Mouse (Mus musculus): ENCODE results near the gene Ppp2r2c. TPM values are rescaled to one million over a fixed set of nuclear protein-coding genes. Genes with fewer than 3 reads are reported as not detected.
A peak's percentile ranks its signal among the peaks of the same experiment; 100 is the strongest.

Gene Ppp2r2c
- total RNA-seq (2022) = 1 to 10 TPM; 5.4 to 7.2 (median 6.3) TPM

DNA sequence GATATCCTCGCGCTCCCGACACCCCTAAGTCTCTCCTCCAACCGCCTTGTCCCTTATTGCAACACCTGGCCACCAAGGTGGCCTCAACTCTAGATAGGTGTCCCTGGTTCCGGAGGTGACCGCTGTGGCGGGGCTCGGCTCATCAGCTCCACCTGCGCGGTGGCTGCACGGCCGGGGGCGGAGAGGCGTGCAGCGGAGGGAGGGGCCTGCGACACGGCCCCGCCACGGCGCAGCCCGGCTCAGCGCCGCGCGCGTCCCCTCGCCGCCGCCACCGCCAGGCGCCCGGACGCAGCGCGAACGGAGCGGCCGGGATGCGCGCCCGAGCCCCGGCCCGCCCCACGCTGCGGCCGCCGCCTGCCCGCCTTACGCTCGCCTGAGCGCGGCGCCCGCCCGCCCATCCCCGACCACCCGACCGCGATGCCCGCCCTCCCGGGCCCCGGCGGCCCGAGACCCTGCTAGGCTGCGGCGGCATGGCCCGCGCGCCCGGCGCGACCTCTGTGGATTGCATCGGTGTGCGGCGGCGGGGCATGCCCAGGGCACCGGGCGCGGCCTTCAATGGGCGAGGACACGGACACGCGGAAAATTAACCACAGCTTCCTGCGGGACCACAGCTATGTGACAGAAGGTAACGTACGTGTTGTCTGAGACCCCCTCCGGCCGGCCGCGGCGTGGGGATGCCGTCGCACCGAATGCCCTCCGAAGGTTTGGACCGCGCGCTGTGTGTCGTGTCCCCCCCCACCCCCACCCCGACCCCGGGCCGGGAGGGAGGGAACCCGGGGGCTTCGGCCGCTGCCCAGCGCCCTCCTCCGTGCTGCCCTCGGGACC lies at the start of gene Ppp2r2c:
Gene Ppp2r2c, plus strand, starts transcription at position 248 of the 825 bp plus-strand sequence.
- DNase-seq (ENCODE audit: low spot score) = no peak

DNA sequence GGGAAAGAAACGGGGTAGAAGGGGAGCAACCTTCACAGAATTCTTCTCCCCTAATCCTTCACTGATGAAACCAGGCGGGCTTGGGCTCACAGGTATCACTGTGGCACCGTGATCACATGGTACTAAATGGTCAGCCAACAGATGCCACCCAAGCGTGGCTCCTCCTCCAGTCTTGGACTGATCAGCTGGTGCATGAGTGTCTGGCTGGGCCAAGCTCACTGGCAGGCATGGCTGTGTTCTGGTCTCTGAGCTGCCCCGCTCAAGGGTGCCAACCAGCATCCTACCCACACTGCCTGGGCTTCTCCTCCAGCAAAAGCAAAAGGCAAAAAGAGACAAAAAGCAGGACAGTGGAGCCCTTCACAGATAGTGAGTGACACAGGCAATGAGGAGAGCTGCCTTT lies 48.6 kb upstream of the Ppp2r2c start:
- DNase-seq (ENCODE audit: low spot score) = no peak

DNA sequence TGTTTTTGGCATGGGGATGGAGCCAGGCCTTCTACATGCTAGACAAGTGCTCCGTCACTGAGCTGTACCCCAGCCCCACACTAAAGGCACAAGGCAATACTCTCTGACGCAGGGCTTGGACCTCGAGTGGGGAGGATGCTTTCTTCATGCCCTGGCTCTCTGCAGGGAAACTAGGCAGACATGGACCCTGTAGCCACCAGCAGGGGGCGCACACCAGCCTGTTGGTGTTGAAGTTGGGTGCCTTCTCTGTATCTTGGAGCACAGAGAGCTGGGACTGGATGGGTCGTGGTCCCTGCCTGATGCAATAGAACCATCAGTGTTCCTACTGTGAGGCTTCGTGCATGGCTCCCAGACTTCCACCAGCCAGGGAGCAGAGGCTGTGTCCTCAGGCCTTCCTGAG lies 48.2 kb upstream of the Ppp2r2c start:
- no peak for DNase-seq (ENCODE audit: low spot score)

DNA sequence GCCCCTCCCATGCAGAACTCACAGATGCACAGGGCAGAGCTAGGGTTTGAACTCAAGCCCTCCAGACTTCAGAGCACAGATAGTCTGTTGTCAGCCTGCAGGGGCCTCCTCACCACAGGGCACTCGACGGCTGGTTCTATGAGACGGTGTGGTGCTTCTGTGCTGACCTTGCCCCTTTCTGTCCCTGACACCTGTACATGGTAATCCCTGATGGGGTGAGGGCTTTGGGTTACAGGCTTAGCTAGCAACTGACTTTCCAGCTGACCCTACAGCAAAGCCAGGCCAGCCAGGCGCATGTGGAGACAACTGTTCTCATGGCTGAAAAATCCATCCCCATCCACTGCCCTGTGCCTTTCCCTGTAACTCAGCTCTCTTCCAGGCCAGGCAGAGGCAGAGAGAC lies 45.4 kb upstream of the Ppp2r2c start:
- no peak for DNase-seq (ENCODE audit: low spot score)

DNA sequence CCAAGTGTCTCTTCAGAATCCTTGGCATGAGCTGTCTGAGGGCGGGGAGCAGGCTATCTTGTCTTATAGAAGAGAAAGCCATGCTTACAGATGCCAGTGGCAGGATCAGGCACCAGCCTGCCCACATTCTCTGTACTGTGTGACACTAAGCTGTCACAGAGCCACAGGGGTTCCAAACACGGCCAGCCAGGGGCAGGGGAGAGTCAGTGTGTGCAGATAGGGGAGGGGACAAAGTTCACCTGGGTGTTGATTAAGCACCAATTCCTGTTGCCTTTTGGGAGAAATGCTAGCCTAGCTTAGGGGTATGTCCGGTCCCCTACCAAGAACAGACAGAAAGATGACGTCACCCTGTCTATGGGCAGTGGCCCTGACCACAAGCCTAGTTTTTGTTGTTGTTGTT lies 39.2 kb upstream of the Ppp2r2c start:
- DNase-seq (ENCODE audit: low spot score) = no peak

- DNase-seq (ENCODE audit: low spot score) = peak; percentile 87
Observed at GRCm38 (mm10) chr5:36829913-36830879, 38.1 kb upstream of the Ppp2r2c start, which contains the start of gene Man2b2. Gene Man2b2 (minus strand): TSS chr5:36830653.

DNA sequence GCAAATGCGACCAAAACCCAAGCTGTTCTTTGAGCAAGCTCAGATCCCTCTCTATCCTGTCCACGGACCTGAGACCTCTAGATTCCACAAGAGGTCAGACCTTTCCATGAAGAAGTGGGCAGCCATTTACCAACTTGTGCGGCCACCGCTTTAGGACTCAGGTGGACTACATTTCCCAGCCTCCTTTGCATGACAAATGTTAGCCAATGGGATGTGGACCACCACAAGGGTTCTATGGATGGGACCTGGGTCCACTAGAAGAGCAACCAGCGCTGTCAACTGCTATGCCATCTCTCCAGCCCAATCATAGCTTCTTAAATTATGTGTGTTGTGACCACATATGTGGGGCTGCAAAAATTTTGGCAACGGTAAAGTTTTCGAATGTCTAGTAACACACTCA lies 37.0 kb upstream of the Ppp2r2c start:
- DNase-seq (ENCODE audit: low spot score) = no peak

GRCm38 (mm10) chr5:36835933-36836332 lies 32.4 kb upstream of the Ppp2r2c start:
- DNase-seq (ENCODE audit: low spot score) = no peak

DNA sequence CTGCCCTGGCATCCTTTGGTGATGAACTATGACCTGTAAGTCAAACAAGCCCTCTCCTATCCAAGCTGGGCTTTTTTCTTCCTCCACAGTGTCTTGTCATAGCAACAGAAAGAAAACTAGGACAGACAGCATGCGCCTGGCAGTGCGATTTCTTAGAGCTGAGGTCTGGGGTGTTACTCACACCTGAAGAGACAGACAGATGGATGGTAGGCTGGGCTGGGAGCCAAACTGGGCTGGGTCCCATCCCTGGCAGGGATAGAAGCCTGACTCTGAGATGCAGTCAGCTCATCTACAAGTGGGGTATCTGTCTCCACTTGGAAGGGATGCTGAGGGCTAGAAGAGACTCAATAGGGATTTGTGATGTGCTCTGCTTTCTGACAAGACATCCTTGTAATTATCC lies 29.3 kb upstream of the Ppp2r2c start:
- no peak for DNase-seq (ENCODE audit: low spot score)

DNA sequence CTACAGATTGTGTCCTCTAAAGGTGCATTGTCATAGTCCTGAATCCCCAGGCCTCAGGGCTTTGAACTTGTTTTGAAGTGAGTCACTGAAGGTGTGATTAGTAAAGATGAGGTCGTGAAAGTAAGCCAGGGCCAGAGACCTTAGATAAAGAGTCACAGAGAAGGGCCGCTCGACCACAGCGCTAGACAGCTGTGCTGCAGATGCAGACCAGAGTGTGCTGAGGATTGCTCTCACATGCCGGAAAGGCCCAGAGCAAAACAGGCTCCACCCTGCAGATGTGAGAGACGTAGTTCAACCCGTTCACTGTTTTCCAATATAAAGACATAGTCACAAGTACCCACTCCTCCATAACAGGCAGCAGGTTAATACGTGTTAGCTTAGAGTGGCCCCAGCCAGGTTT lies 28.7 kb upstream of the Ppp2r2c start:
- no peak for DNase-seq (ENCODE audit: low spot score)

DNA sequence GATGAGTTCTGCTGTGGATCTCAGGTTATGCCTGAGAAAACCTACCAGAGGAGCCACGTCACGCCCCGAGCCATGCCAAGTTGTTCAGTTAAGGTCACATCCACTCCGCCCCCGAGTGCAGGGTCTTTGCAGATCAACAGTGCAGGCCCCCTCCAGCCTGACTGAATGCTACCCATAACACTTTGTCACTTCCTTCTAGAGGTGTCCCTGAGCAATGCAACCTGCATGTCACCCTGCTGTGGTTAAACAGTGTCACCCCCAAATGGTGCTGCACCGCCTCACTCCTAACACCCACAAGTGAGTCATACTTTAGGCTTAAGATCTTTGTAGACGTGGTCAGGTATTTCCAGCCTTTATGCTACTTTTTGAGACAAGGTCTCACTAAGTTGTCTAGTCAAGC lies 28.2 kb upstream of the Ppp2r2c start:
- DNase-seq (ENCODE audit: low spot score) = no peak

DNA sequence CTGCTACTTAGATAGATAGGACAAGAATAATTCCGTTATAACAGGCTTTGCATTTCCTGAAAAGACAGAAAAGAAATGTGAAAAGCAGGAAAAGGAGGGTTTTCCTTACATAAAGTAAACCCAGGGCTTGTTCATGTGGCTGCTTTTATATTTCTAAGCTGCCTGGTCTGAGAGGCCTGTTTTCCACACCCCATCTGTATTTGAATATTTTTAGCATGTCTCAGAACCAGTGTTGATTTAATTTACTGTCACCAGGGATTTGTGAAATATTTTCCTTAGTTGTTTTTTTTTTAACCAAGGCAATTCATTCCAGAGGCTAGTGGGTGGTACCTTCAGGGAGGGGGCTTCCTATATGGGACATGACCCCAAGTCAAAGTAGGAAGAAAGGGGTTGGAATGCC lies 26.6 kb upstream of the Ppp2r2c start:
- DNase-seq (ENCODE audit: low spot score) = no peak

GRCm38 (mm10) chr5:36844490-36844889 lies 23.8 kb upstream of the Ppp2r2c start:
- no peak for DNase-seq (ENCODE audit: low spot score)

GRCm38 (mm10) chr5:36851572-36851971 lies 16.7 kb upstream of the Ppp2r2c start:
- no peak for DNase-seq (ENCODE audit: low spot score)

DNA sequence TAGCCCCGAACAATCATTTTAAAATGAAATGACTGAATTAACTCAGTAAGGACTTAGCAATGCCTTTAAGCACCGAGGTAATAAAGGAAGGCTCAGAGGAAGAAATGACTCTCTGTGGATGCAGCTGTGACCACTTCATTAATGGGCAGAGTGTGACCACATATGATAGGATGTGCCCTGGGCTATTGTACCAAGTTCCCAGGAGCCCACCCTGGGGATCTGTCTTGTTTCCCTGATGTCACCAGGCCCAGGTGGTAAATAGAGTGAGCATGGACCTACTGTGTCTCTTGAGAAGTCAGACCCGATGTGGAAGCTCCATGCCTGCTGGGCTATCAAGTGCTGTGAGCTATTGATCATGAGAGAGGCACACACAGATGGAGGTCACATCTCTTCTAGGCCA lies 13.1 kb upstream of the Ppp2r2c start:
- no peak for DNase-seq (ENCODE audit: low spot score)

- no peak for DNase-seq (ENCODE audit: low spot score)
Observed at GRCm38 (mm10) chr5:36856529-36856928, 11.8 kb upstream of the Ppp2r2c start.

DNA sequence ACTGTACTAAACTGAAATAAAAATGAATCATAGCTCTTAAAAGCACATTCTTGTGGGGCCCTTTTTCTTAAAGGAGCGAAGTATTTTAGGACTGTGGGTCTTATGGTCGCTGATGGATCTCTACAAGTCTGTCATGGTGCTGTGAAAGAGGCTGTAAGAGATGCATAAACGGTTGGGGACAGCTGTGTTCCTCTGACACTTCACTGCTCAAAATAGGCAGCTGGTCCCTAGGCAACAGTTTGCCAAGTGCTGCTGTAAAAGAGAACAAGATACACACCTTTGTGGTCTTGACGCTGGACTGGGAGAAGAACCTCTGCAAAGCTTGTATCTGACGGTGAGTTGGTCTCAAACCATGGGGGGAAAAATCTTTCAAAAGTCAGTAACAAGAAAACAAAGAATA lies 10.8 kb upstream of the Ppp2r2c start:
- no peak for DNase-seq (ENCODE audit: low spot score)

GRCm38 (mm10) chr5:36861084-36861483 lies 7.2 kb upstream of the Ppp2r2c start:
- no peak for DNase-seq (ENCODE audit: low spot score)

GRCm38 (mm10) chr5:36866701-36867250 lies 1.5 kb upstream of the Ppp2r2c start:
- DNase-seq (ENCODE audit: low spot score) = no peak

GRCm38 (mm10) chr5:36867561-36867960 lies 752 bp upstream of the Ppp2r2c start:
- no peak for DNase-seq (ENCODE audit: low spot score)

GRCm38 (mm10) chr5:36869186-36869577 lies 869 bp downstream of the Ppp2r2c start:
- DNase-seq (ENCODE audit: low spot score) = no peak

- no peak for DNase-seq (ENCODE audit: low spot score)
Observed at GRCm38 (mm10) chr5:36869578-36870236, 1.4 kb downstream of the Ppp2r2c start.

Data from heart, adult 8-10 months (tissue).